Mouse (Mus musculus) lung, adult 2 months (tissue): ENCODE measurements around the gene Rassf6.

Source experiments
- CTCF ChIP-seq: fragments of 200-500 bp; IDR thresholded peaks from 2 replicates; pipeline ENCODE4 v1.5.1; 2011; ENCODE audit warnings: mild to moderate bottlenecking, low read length, control low read depth; ENCODE audit not compliant: insufficient read depth
- POLR2A ChIP-seq: fragments of 200-500 bp; IDR thresholded peaks from 2 replicates; pipeline ENCODE4 v1.6.1; 2011; ENCODE audit warnings: low read depth, mild to moderate bottlenecking, control low read depth, low read length, borderline replicate concordance; ENCODE audit errors: extremely low read depth

GRCm38 (mm10) chr5:90617859-90618258, 22.6 kb downstream of the Rassf6 start:
- TF ChIP-seq CTCF, result no peak
- TF ChIP-seq POLR2A, result no peak
